Mouse (Mus musculus) midbrain, embryonic 12.5 days (tissue): ENCODE data around the gene Fars2. TPM values are rescaled to one million over a fixed set of nuclear protein-coding genes. Genes with fewer than 3 reads are reported as not detected.

Experiments used
- ATAC-seq: fragments of 200-750 bp; cut with Nextera tagmentation; 2 replicates; pipeline ENCODE4 v1.8.0; 2017; ENCODE audit warnings: low read depth, moderate TSS enrichment, moderate library complexity; ENCODE audit not compliant: low FRiP score
- H3K27ac ChIP-seq: fragments of 300-500 bp; sonication (generic); replicated peaks from 2 replicates; pipeline ENCODE4 v1.5.1; 2016; ENCODE audit warnings: mild to moderate bottlenecking
- H3K27me3 ChIP-seq: fragments of 300-500 bp; sonication (generic); 2 replicates; pipeline ENCODE4 v1.6.1; 2016; ENCODE audit warnings: mild to moderate bottlenecking
- H3K36me3 ChIP-seq: fragments of 300-500 bp; sonication (generic); 2 replicates; pipeline ENCODE4 v1.6.1; 2016
- H3K4me1 ChIP-seq: fragments of 300-500 bp; sonication (generic); 2 replicates; pipeline ENCODE4 v1.6.1; 2016
- H3K4me2 ChIP-seq: fragments of 300-500 bp; sonication (generic); replicated peaks from 2 replicates; pipeline ENCODE4 v1.6.1; 2016; ENCODE audit warnings: mild to moderate bottlenecking, moderate library complexity
- H3K4me3 ChIP-seq: fragments of 300-500 bp; sonication (generic); 2 replicates; pipeline ENCODE4 v1.5.1; 2016; ENCODE audit warnings: mild to moderate bottlenecking
- H3K9ac ChIP-seq: fragments of 300-500 bp; sonication (generic); replicated peaks from 2 replicates; pipeline ENCODE4 v1.6.1; 2016; ENCODE audit warnings: mild to moderate bottlenecking, moderate library complexity
- H3K9me3 ChIP-seq: fragments of 300-500 bp; sonication (generic); 2 replicates; pipeline ENCODE4 v1.6.1; 2016; ENCODE audit warnings: mild to moderate bottlenecking
- WGBS: fragments of 180-500 bp; shearing (Covaris S2); methylation state at CpG from one replicate; pipeline ENCODE4 v1.1.7; 2016; 5-methylcytosine and 5-hydroxymethylcytosine counted together
- polyA plus RNA-seq: library from polyadenylated mRNA; unstranded; fragments of >200 nt; fragmentation: Nextera tagmentation; extraction: Ambion mirVana; gene quantifications from 2 replicates; pipeline ENCODE4 v1.2.1, GENCODE M21; 2016

Gene Fars2
- polyA plus RNA-seq, 1 experiment from 2014 or later = 29.9 TPM

GRCm38 (mm10) chr13:36729731-36730340 is 612.6 kb downstream of the Fars2 start:
- Histone ChIP-seq H3K4me3 (peak overlapping the region; percentile 44), H3K27ac (peak overlapping the region; percentile 92), H3K36me3 (no peaks in the 10 kb centered on the region), H3K4me1 (peaks cover 29% of the 10 kb centered on the region), H3K4me2 (peak overlapping the region; percentile 51), H3K27me3 (peaks cover 83% of the 10 kb centered on the region), H3K9me3 (no peaks in the 10 kb centered on the region), H3K9ac (peak overlapping the region; percentile 70)
- no peak for ATAC-seq
- under 1% methylated on average over 13 of the region's 13 CpGs for WGBS

- no peak for ATAC-seq
- Histone ChIP-seq H3K36me3 (no peaks in the 10 kb centered on the region), H3K4me2 (peak overlapping the region; percentile 51), H3K27ac (peak overlapping the region; percentile 92), H3K9me3 (no peaks in the 10 kb centered on the region), H3K4me1 (peaks cover 29% of the 10 kb centered on the region), H3K27me3 (peaks cover 83% of the 10 kb centered on the region), H3K9ac (peak overlapping the region; percentile 70), H3K4me3 (peak overlapping the region; percentile 44)
- WGBS = 4% methylated on average over 14 of the region's 14 CpGs
These were observed 613.1 kb downstream of the Fars2 start for GRCm38 (mm10) chr13:36730341-36730761.

- peak overlapping the region; percentile 44 for H3K4me3 ChIP-seq
- peaks cover 86% of the 10 kb centered on the region for H3K27me3 ChIP-seq
- peak overlapping the region; percentile 51 for H3K4me2 ChIP-seq
- peak overlapping the region; percentile 70 for H3K9ac ChIP-seq
- no peaks in the 10 kb centered on the region for H3K36me3 ChIP-seq
- peaks cover 24% of the 10 kb centered on the region for H3K4me1 ChIP-seq
- no peak for ATAC-seq
- WGBS = 1% methylated on average over 34 of the region's 34 CpGs
- no peaks in the 10 kb centered on the region for H3K9me3 ChIP-seq
- H3K27ac ChIP-seq = peak overlapping the region; percentile 92
These were observed 614.1 kb downstream of the Fars2 start for GRCm38 (mm10) chr13:36731016-36731930.

GRCm38 (mm10) chr13:36731931-36732461 is 614.8 kb downstream of the Fars2 start:
- H3K4me3 ChIP-seq = peak overlapping the region; percentile 44
- H3K27ac ChIP-seq = peak overlapping the region; percentile 92
- WGBS = under 1% methylated on average over 23 of the region's 23 CpGs
- H3K27me3 ChIP-seq = peaks cover 86% of the 10 kb centered on the region
- H3K4me2 ChIP-seq = peak overlapping the region; percentile 51
- H3K4me1 ChIP-seq = peaks cover 21% of the 10 kb centered on the region
- H3K9ac ChIP-seq = peak overlapping the region; percentile 70
- H3K36me3 ChIP-seq = no peaks in the 10 kb centered on the region
- ATAC-seq = no peak
- H3K9me3 ChIP-seq = no peaks in the 10 kb centered on the region

- peak overlapping the region; percentile 44 for H3K4me3 ChIP-seq
- H3K27me3 ChIP-seq = peaks cover 84% of the 10 kb centered on the region
- H3K9me3 ChIP-seq = no peaks in the 10 kb centered on the region
- ATAC-seq = no peak
- no peaks in the 10 kb centered on the region for H3K36me3 ChIP-seq
- peak overlapping the region; percentile 70 for H3K9ac ChIP-seq
- peak overlapping the region; percentile 51 for H3K4me2 ChIP-seq
- H3K27ac ChIP-seq = peak overlapping the region; percentile 92
- 5% methylated on average over 6 of the region's 6 CpGs for WGBS
- peaks cover 15% of the 10 kb centered on the region; the same call in 1 of the 2 replicates for H3K4me1 ChIP-seq
These were observed 615.8 kb downstream of the Fars2 start for GRCm38 (mm10) chr13:36732891-36733490.

- peak overlapping the region; percentile 68 for H3K4me2 ChIP-seq
- H3K4me1 ChIP-seq = peaks cover 15% of the 10 kb centered on the region; the same call in 1 of the 2 replicates
- H3K9me3 ChIP-seq = no peaks in the 10 kb centered on the region
- H3K9ac ChIP-seq = peak overlapping the region; percentile 70
- no peak for ATAC-seq
- H3K4me3 ChIP-seq = peak overlapping the region; percentile 44
- no peaks in the 10 kb centered on the region for H3K36me3 ChIP-seq
- 1% methylated on average over 10 of the region's 10 CpGs for WGBS
- H3K27me3 ChIP-seq = peaks cover 80% of the 10 kb centered on the region
- H3K27ac ChIP-seq = peak overlapping the region; percentile 92
These were observed 616.4 kb downstream of the Fars2 start for GRCm38 (mm10) chr13:36733566-36733965.

- H3K27ac ChIP-seq = peak overlapping the region; percentile 92
- ATAC-seq = no peak
- H3K9ac ChIP-seq = peak overlapping the region; percentile 70
- H3K4me2 ChIP-seq = peak overlapping the region; percentile 68
- H3K36me3 ChIP-seq = no peaks in the 10 kb centered on the region
- H3K27me3 ChIP-seq = peaks cover 74% of the 10 kb centered on the region
- under 1% methylated on average over 22 of the region's 26 CpGs for WGBS
- H3K9me3 ChIP-seq = no peaks in the 10 kb centered on the region
- peaks cover 15% of the 10 kb centered on the region; the same call in 1 of the 2 replicates for H3K4me1 ChIP-seq
- peak overlapping the region; percentile 44 for H3K4me3 ChIP-seq
These were observed 616.9 kb downstream of the Fars2 start for GRCm38 (mm10) chr13:36733989-36734690.

- H3K27me3 ChIP-seq = peaks cover 66% of the 10 kb centered on the region
- peak within 1 kb of the TSS; percentile 92 for H3K27ac ChIP-seq
- peak within 1 kb of the TSS; percentile 68 for H3K4me2 ChIP-seq
- no peak for ATAC-seq
- H3K4me1 ChIP-seq = peaks cover 15% of the 10 kb centered on the region; the same call in 1 of the 2 replicates
- WGBS = under 1% methylated on average over 50 of the region's 50 CpGs
- H3K9ac ChIP-seq = peak within 1 kb of the TSS; percentile 70
- peak within 1 kb of the TSS; percentile 44 for H3K4me3 ChIP-seq
- no peaks in the 10 kb centered on the region for H3K9me3 ChIP-seq
- H3K36me3 ChIP-seq = no peaks in the 10 kb centered on the region
These were observed 617.7 kb downstream of the Fars2 start, which contains the start of gene Nrn1 for GRCm38 (mm10) chr13:36734731-36735571. Gene Nrn1, minus strand, starts transcription at chr13:36735131.

GRCm38 (mm10) chr13:36735901-36736618 is 618.8 kb downstream of the Fars2 start:
- Histone ChIP-seq H3K4me3 (peak overlapping the region; percentile 44), H3K9ac (peak overlapping the region; percentile 62), H3K9me3 (no peaks in the 10 kb centered on the region), H3K4me2 (peak overlapping the region; percentile 68), H3K27ac (peak overlapping the region; percentile 92), H3K4me1 (peaks cover 15% of the 10 kb centered on the region; the same call in 1 of the 2 replicates), H3K27me3 (peaks cover 56% of the 10 kb centered on the region), H3K36me3 (no peaks in the 10 kb centered on the region)
- ATAC-seq = peak; percentile 93
- WGBS = under 1% methylated on average over 39 of the region's 39 CpGs

GRCm38 (mm10) chr13:36736619-36736996 is 619.4 kb downstream of the Fars2 start:
- 10% methylated on average over 9 of the region's 9 CpGs for WGBS

More at GRCm38 (mm10) chr13:36736619-36736996, 619.4 kb downstream of the Fars2 start:
- Histone ChIP-seq H3K4me3 (peak overlapping the region; percentile 44), H3K27me3 (peaks cover 51% of the 10 kb centered on the region), H3K4me2 (peak overlapping the region; percentile 68), H3K9ac (peak overlapping the region; percentile 50; the same call in 1 of the 2 replicates), H3K27ac (peak overlapping the region; percentile 92), H3K36me3 (no peaks in the 10 kb centered on the region), H3K4me1 (peaks cover 15% of the 10 kb centered on the region; the same call in 1 of the 2 replicates), H3K9me3 (no peaks in the 10 kb centered on the region)
- peak; percentile 35 for ATAC-seq
